9 mouse cellular contexts compared by ENCODE assay signal in genomic region chr5:121714331-121714730, GRCm38 (mm10). TPM values are rescaled to one million over a fixed set of nuclear protein-coding genes. Genes with fewer than 3 reads are reported as not detected.
DNase-seq lines count a peak whose midpoint lies in the region; ATAC-seq and TF ChIP-seq lines count a peak whose summit lies in the region.
"Had no signal": no experiment of that assay in that cellular context is flagged by ENCODE, and none has a peak within 500 bp of the region (broad histone marks: within the 10 kb centered on the region; RNA-seq: fewer than 3 reads in every experiment).

No protein-coding gene starts in this region.

- H3K4me1 ChIP-seq in kidney, postnatal 0 days (replicated peaks; ENCODE audit: insufficient read depth, low read length), result peaks cover 18% of the 10 kb centered on the region
- peaks cover 22% of the 10 kb centered on the region; the same call in 1 of the 2 replicates for H3K4me1 ChIP-seq in kidney, adult 2 months (ENCODE audit: control insufficient read depth, insufficient read depth, low read length)
- H3K4me1 ChIP-seq in hindbrain, embryonic 12.5 days, result peaks cover 34% of the 10 kb centered on the region
- peaks cover 73% of the 10 kb centered on the region for H3K4me1 ChIP-seq in liver, embryonic 12.5 days
- 0 out of 2 replicates have a peak, but pooled peaks cover 5% of the 10 kb centered on the region for H3K4me1 ChIP-seq in stomach, postnatal 0 days (replicated peaks; ENCODE audit: control insufficient read depth, insufficient read depth)

- peak overlapping the region; percentile 8; the same call in 1 of the 2 replicates for H3K27ac ChIP-seq in kidney, postnatal 0 days
- H3K27ac ChIP-seq in kidney, adult 2 months (ENCODE audit: insufficient read depth, low read depth, low read length), result no peak overlapping the region
- H3K27ac ChIP-seq in hindbrain, embryonic 12.5 days, result no peak overlapping the region
- peak overlapping the region; percentile 27; the same call in 1 of the 2 replicates for H3K27ac ChIP-seq in liver, embryonic 12.5 days
- H3K27ac ChIP-seq in stomach, postnatal 0 days (replicated peaks), result peak overlapping the region; percentile 99

- TF ChIP-seq CTCF in kidney, postnatal 0 days (IDR thresholded peaks at IDR 0.05; ENCODE audit: low read depth), result no peak
- TF ChIP-seq CTCF in kidney, adult 2 months (conservative IDR thresholded peaks at IDR 0.05; ENCODE audit: insufficient read depth, insufficient read length, low read depth, low read length), result no peak
- TF ChIP-seq CTCF in stomach, postnatal 0 days (IDR thresholded peaks at IDR 0.05; ENCODE audit: low read depth), result no peak

- H3K9me3 ChIP-seq in kidney, postnatal 0 days (replicated peaks; ENCODE audit: low read length), result no peaks in the 10 kb centered on the region
- H3K9me3 ChIP-seq in hindbrain, embryonic 12.5 days (replicated peaks), result no peaks in the 10 kb centered on the region
- H3K9me3 ChIP-seq in liver, embryonic 12.5 days (replicated peaks), result no peaks in the 10 kb centered on the region
- H3K9me3 ChIP-seq in stomach, postnatal 0 days (ENCODE audit: control insufficient read depth, low read length), result no peaks in the 10 kb centered on the region
- H3K9me3 ChIP-seq: limb, embryonic 15.5 days had no signal

- H3K4me2 ChIP-seq in kidney, postnatal 0 days (ENCODE audit: low read length), result peak overlapping the region; percentile 69; the same call in 1 of the 2 replicates
- H3K4me2 ChIP-seq in hindbrain, embryonic 12.5 days (replicated peaks), result peak overlapping the region; percentile 90
- peak overlapping the region; percentile 99 for H3K4me2 ChIP-seq in liver, embryonic 12.5 days
- peak overlapping the region; percentile 87 for H3K4me2 ChIP-seq in stomach, postnatal 0 days (replicated peaks; ENCODE audit: low read depth)

- H3K9ac ChIP-seq in kidney, postnatal 0 days (ENCODE audit: low read depth, low read length), result no peak overlapping the region
- H3K9ac ChIP-seq in hindbrain, embryonic 12.5 days, result 0 out of 2 replicates have a peak overlapping the region, but pooled peaks have one; percentile 6
- H3K9ac ChIP-seq in liver, embryonic 12.5 days, result no peak overlapping the region
- H3K9ac ChIP-seq in stomach, postnatal 0 days (ENCODE audit: low read length), result no peak overlapping the region
- H3K9ac ChIP-seq: limb, embryonic 15.5 days had no signal

- TF ChIP-seq EP300 in stomach, postnatal 0 days (optimal IDR thresholded peaks at IDR 0.05), result no peak

- ATAC-seq in kidney, postnatal 0 days (replicated peaks; ENCODE audit: low FRiP score, low read depth), result no peak
- no peak for ATAC-seq in hindbrain, embryonic 12.5 days (ENCODE audit: low FRiP score)
- no peak for ATAC-seq in liver, embryonic 12.5 days
- peak; percentile 11; the same call in 1 of the 2 replicates for ATAC-seq in stomach, postnatal 0 days (ENCODE audit: low FRiP score, low TSS enrichment)

- H3K4me3 ChIP-seq in kidney, postnatal 0 days (replicated peaks; ENCODE audit: low read depth, low read length), result no peak overlapping the region
- no peak overlapping the region for H3K4me3 ChIP-seq in kidney, adult 2 months (ENCODE audit: insufficient read depth, low read depth, low read length)
- no peak overlapping the region for H3K4me3 ChIP-seq in hindbrain, embryonic 12.5 days
- peak overlapping the region; percentile 91; the same call in 1 of the 2 replicates for H3K4me3 ChIP-seq in liver, embryonic 12.5 days
- H3K4me3 ChIP-seq in stomach, postnatal 0 days (ENCODE audit: low read depth, low read length), result no peak overlapping the region

- no peaks in the 10 kb centered on the region for H3K27me3 ChIP-seq in kidney, postnatal 0 days (ENCODE audit: insufficient read depth, low read length)
- no peaks in the 10 kb centered on the region for H3K27me3 ChIP-seq in kidney, adult 2 months (replicated peaks; ENCODE audit: control insufficient read depth, insufficient read depth, low read length)
- H3K27me3 ChIP-seq in hindbrain, embryonic 12.5 days, result no peaks in the 10 kb centered on the region
- H3K27me3 ChIP-seq in liver, embryonic 12.5 days (replicated peaks), result no peaks in the 10 kb centered on the region
- no peaks in the 10 kb centered on the region for H3K27me3 ChIP-seq in stomach, postnatal 0 days (ENCODE audit: control insufficient read depth, insufficient read depth, low read length)
- H3K27me3 ChIP-seq: limb, embryonic 15.5 days had no signal

- 56% methylated on average over 1 of the region's 1 CpGs for WGBS in kidney, postnatal 0 days
- WGBS in kidney, adult 2 months, result 43% methylated on average over 1 of the region's 1 CpGs
- 90% methylated on average over 1 of the region's 1 CpGs for WGBS in hindbrain, embryonic 12.5 days
- 85% methylated on average over 1 of the region's 1 CpGs for WGBS in liver, embryonic 12.5 days (ENCODE audit: insufficient replicate concordance)
- WGBS in stomach, postnatal 0 days, result 32% methylated on average over 1 of the region's 1 CpGs

- no peak for DNase-seq in kidney, postnatal 0 days (ENCODE audit: low spot score)
- no peak for DNase-seq in kidney, adult 2 months
- DNase-seq in stomach, postnatal 0 days (ENCODE audit: low spot score), result peak; percentile 44
- DNase-seq in gastrocnemius, adult 8-10 months (ENCODE audit: low spot score in 2 of 2), result no peak
- no peak for DNase-seq in adrenal gland, postnatal 36 days
- no peak for DNase-seq in right cerebral cortex, postnatal 25 days

- no peak for TF ChIP-seq POLR2A in kidney, adult 2 months (IDR thresholded peaks at IDR 0.05; ENCODE audit: low read depth, low read length)

- H3K36me3 ChIP-seq in kidney, postnatal 0 days (ENCODE audit: insufficient read depth, low read length), result no peaks in the 10 kb centered on the region
- H3K36me3 ChIP-seq in kidney, adult 2 months (ENCODE audit: control insufficient read depth, insufficient read depth, low read length), result no peaks in the 10 kb centered on the region
- H3K36me3 ChIP-seq in hindbrain, embryonic 12.5 days, result peaks cover 9% of the 10 kb centered on the region; the same call in 1 of the 2 replicates
- peaks cover 13% of the 10 kb centered on the region; the same call in 1 of the 2 replicates for H3K36me3 ChIP-seq in liver, embryonic 12.5 days
- H3K36me3 ChIP-seq in stomach, postnatal 0 days (ENCODE audit: control insufficient read depth, insufficient read depth, low read length), result peaks cover 2% of the 10 kb centered on the region; the same call in 1 of the 2 replicates
- H3K36me3 ChIP-seq: limb, embryonic 15.5 days had no signal

RNA-seq across cellular contexts. Expression of gene Atxn2, which starts 3.2 kb away (rescaled TPM):
- polyA plus RNA-seq in kidney, postnatal 0 days (2015; fragmentation: Nextera tagmentation; extraction: Ambion mirVana), result 53.7 and 68.5 TPM in 2 replicates
- 111 and 112 TPM in 2 replicates for polyA plus RNA-seq in kidney, adult 2 months (2012; rRNA removed)
- polyA plus RNA-seq in hindbrain, embryonic 12.5 days (2016; fragmentation: Nextera tagmentation; extraction: Ambion mirVana), result 95.3 and 102 TPM in 2 replicates
- 40.5 and 40.8 TPM in 2 replicates for polyA plus RNA-seq in liver, embryonic 12.5 days (2016; fragmentation: Nextera tagmentation; extraction: Ambion mirVana)
- polyA plus RNA-seq in stomach, postnatal 0 days (2015; fragmentation: Nextera tagmentation; extraction: Ambion mirVana), result 30.5 and 35.6 TPM in 2 replicates
- total RNA-seq in gastrocnemius, adult 8-10 months (2022), result 100 to 1,000 TPM in 1 of 4 experiments, 10 to 100 TPM in 3; 82.6 to 108 (median 88.6) TPM
- total RNA-seq in adrenal gland, postnatal 36 days (2021), result 100 to 1,000 TPM; 158 to 166 TPM

RNA-seq across cellular contexts. Expression of gene Brap, which starts 54.0 kb away (rescaled TPM):
- polyA plus RNA-seq in kidney, postnatal 0 days (2015; fragmentation: Nextera tagmentation; extraction: Ambion mirVana), result 37.3 and 39.2 TPM in 2 replicates
- polyA plus RNA-seq in kidney, adult 2 months (2012; rRNA removed), result 44.0 and 50.1 TPM in 2 replicates
- polyA plus RNA-seq in hindbrain, embryonic 12.5 days (2016; fragmentation: Nextera tagmentation; extraction: Ambion mirVana), result 51.5 and 52.8 TPM in 2 replicates
- polyA plus RNA-seq in liver, embryonic 12.5 days (2016; fragmentation: Nextera tagmentation; extraction: Ambion mirVana), result 35.1 and 36.6 TPM in 2 replicates
- polyA plus RNA-seq in stomach, postnatal 0 days (2015; fragmentation: Nextera tagmentation; extraction: Ambion mirVana), result 32.2 and 32.5 TPM in 2 replicates
- total RNA-seq in gastrocnemius, adult 8-10 months (2022), result 10 to 100 TPM; 32.5 to 36.5 (median 34.7) TPM
- total RNA-seq in adrenal gland, postnatal 36 days (2021), result 10 to 100 TPM; 51.4 to 52.2 TPM

RNA-seq across cellular contexts. Expression of gene Acad10, which starts 54.0 kb away (rescaled TPM):
- 7.6 and 8.2 TPM in 2 replicates for polyA plus RNA-seq in kidney, postnatal 0 days (2015; fragmentation: Nextera tagmentation; extraction: Ambion mirVana)
- polyA plus RNA-seq in kidney, adult 2 months (2012; rRNA removed), result 55.9 and 68.1 TPM in 2 replicates
- 1.9 TPM in 2 replicates for polyA plus RNA-seq in hindbrain, embryonic 12.5 days (2016; fragmentation: Nextera tagmentation; extraction: Ambion mirVana)
- 2.5 and 2.6 TPM in 2 replicates for polyA plus RNA-seq in liver, embryonic 12.5 days (2016; fragmentation: Nextera tagmentation; extraction: Ambion mirVana)
- polyA plus RNA-seq in stomach, postnatal 0 days (2015; fragmentation: Nextera tagmentation; extraction: Ambion mirVana), result 3.0 and 4.0 TPM in 2 replicates
- 10 to 100 TPM; 12.7 to 14.7 (median 13.5) TPM for total RNA-seq in gastrocnemius, adult 8-10 months (2022)
- 10 to 100 TPM; 18.2 to 25.6 TPM for total RNA-seq in adrenal gland, postnatal 36 days (2021)

Comparison
In these comparisons a context has a peak if more than half of its experiments do, and no peak if none do; other contexts are left out.
1. H3K27ac ChIP-seq: peak in kidney, postnatal 0 days (single experiment), liver, embryonic 12.5 days (single experiment) and stomach, postnatal 0 days (single experiment); none in kidney, adult 2 months (single experiment) and hindbrain, embryonic 12.5 days (single experiment).
2. Peak in every context shown above with its lines, with median percentiles within 50 percentile points of each other: H3K4me2 ChIP-seq.